Mouse (Mus musculus): Measurements from ENCODE around the gene Fam172a. TPM values are rescaled to one million over a fixed set of nuclear protein-coding genes. Genes with fewer than 3 reads are reported as not detected.

Gene Fam172a
- polyA plus RNA-seq, 1 experiment from 2014 or later = 41.6 TPM

DNA sequence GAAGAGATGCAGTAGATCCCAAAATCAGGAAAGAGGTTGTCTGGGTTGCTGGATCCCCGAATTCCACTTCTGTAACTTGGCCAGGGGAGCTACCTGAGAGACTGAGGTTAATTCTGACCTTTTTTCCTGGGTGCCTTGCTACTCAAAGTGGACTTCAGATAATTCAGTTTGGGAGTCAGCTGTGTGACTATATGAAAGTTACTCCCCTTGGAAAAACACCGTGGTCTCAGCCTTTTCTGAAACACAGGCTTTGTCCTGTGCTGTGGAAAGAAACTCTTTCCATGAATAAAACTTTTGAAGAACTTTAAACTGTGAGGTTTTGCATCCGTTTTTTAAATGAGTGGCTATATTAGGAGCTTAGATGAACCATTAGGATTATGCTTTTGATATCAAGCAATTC is 472.4 kb downstream of the Fam172a start:
- 4% methylated on average over 3 of the region's 3 CpGs for WGBS
- Histone ChIP-seq H3K4me1 (peaks cover 10% of the 10 kb centered on the region; the same call in 1 of the 2 replicates), H3K9me3 (no peaks in the 10 kb centered on the region), H3K36me3 (no peaks in the 10 kb centered on the region), H3K4me3 (peak overlapping the region; percentile 4; the same call in 1 of the 2 replicates), H3K27me3 (peaks cover 48% of the 10 kb centered on the region), H3K9ac (replicated peaks) (0 out of 2 replicates have a peak overlapping the region, but pooled peaks have one; percentile 24), H3K4me2 (replicated peaks) (peak overlapping the region; percentile 47), H3K27ac (replicated peaks) (no peak overlapping the region; the same call in 1 of the 2 replicates)
- ATAC-seq (ENCODE audit: low FRiP score, low read depth) = no peak

DNA sequence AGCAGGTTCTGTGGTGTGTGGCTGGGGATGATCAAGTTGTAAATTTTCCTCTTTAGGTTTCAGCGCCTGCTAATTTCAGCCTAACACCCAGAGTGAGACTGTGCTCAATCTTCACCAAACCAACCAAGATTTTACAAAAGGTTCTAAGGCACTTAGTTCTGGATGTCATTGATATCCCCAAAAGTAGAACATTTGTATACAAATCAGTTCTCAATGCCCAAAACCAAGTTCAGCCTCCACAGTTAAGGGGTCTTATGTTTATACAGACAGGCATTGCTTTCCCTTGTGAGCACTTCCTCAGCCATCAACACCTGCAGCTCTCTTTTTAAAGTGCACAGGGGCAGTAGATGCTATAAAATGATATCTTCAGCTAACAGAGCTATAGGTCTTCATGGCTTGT is 473.1 kb downstream of the Fam172a start:
- ATAC-seq (ENCODE audit: low FRiP score, low read depth) = no peak
- peak overlapping the region; percentile 47 for H3K4me2 ChIP-seq (replicated peaks)
- peak overlapping the region; percentile 23; the same call in 1 of the 2 replicates for H3K4me3 ChIP-seq
- peaks cover 49% of the 10 kb centered on the region for H3K27me3 ChIP-seq
- no peak overlapping the region; the same call in 1 of the 2 replicates for H3K9ac ChIP-seq (replicated peaks)
- peaks cover 15% of the 10 kb centered on the region; the same call in 1 of the 2 replicates for H3K4me1 ChIP-seq
- no peaks in the 10 kb centered on the region for H3K36me3 ChIP-seq
- H3K27ac ChIP-seq (replicated peaks) = no peak overlapping the region; the same call in 1 of the 2 replicates
- no peaks in the 10 kb centered on the region for H3K9me3 ChIP-seq
- 19% methylated on average over 1 of the region's 1 CpGs for WGBS

DNA sequence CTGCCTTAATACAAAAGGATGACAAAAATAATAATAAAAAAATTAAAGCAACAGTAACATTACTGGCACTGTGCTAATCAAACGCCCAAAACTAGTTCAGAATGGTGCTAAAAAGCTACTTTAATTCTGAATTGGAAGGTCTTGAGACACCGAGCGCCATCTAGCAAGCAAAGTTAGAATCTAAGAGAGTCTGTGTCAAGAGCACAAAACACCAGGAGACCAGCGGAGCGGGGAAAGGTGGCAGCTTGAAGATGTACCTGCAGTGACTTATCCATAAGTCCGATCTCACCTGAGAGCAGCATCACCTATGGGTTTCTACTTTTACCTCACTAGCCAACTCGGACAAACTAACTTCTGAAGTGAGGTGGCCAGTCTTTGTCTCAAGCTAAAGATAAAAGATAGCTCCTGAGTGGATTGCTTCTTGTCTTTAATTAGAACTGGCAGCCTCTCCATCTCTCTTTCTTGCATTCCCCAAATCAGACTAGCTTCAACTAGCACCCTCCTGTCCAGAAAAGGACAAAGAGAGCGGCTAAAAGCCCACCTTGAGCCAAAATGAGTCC is 474.1 kb downstream of the Fam172a start:
- peaks cover 44% of the 10 kb centered on the region for H3K27me3 ChIP-seq
- H3K4me1 ChIP-seq = peaks cover 16% of the 10 kb centered on the region; the same call in 1 of the 2 replicates
- under 1% methylated on average over 8 of the region's 8 CpGs for WGBS
- peak overlapping the region; percentile 59 for H3K9ac ChIP-seq (replicated peaks)
- H3K4me2 ChIP-seq (replicated peaks) = peak overlapping the region; percentile 47
- H3K9me3 ChIP-seq = no peaks in the 10 kb centered on the region
- no peak for ATAC-seq (ENCODE audit: low FRiP score, low read depth)
- peak overlapping the region; percentile 80 for H3K27ac ChIP-seq (replicated peaks)
- peak overlapping the region; percentile 39 for H3K4me3 ChIP-seq
- no peaks in the 10 kb centered on the region for H3K36me3 ChIP-seq

DNA sequence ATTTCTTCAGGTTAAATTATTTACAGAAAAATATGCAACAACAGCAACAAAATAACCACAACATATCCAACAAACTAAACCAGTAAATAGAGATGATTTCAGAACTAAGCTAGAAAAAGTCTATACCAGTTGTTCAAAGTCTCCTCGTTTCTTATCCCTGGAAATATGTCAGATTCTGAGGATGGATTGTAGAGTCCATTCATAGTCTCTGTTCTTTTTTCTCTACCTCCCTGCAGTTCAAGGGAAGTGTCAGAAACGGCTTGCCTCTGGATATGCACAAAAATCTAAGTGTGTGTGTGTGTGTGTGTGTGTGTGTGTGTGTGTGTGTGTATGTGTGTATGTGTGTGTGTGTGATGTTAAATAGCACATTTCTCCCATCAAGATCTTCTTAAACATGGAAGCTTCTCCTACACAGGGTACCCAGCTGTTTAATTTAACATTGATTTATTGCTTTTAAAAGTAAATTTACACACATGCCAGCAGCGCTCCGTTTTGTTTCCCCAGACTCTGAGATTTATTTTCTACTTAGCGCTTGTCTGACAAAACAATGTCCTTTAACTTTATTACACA is 475.6 kb downstream of the Fam172a start:
- Histone ChIP-seq H3K36me3 (no peaks in the 10 kb centered on the region), H3K4me3 (peak overlapping the region; percentile 50), H3K9ac (replicated peaks) (peak overlapping the region; percentile 78), H3K27me3 (peaks cover 44% of the 10 kb centered on the region), H3K4me2 (replicated peaks) (peak overlapping the region; percentile 63), H3K9me3 (no peaks in the 10 kb centered on the region), H3K27ac (replicated peaks) (peak overlapping the region; percentile 96), H3K4me1 (peaks cover 17% of the 10 kb centered on the region; the same call in 1 of the 2 replicates)
- WGBS = 16% methylated on average over 5 of the region's 5 CpGs
- ATAC-seq (ENCODE audit: low FRiP score, low read depth) = no peak

DNA sequence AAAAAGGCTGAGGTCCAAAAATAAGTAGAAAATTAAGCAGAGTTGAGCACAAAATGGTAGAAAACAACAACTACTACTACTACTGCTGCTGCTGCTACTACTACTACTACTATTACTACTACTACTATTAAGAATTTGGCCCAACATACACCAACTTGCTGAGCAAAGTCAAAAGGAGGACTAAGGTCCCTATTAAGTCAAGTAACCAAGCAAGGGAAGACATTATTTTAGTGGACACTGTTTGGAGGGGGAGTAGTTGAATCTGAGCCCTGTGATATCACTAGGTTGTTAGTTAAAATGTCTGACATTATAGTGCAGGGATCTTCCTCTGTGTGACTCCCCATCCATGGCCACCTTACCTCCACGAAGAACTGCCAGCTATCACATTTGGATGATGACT is 476.2 kb downstream of the Fam172a start:
- H3K9me3 ChIP-seq = no peaks in the 10 kb centered on the region
- ATAC-seq (ENCODE audit: low FRiP score, low read depth) = no peak
- H3K4me2 ChIP-seq (replicated peaks) = peak overlapping the region; percentile 63
- peak overlapping the region; percentile 78 for H3K9ac ChIP-seq (replicated peaks)
- H3K4me1 ChIP-seq = peaks cover 17% of the 10 kb centered on the region
- H3K27ac ChIP-seq (replicated peaks) = peak overlapping the region; percentile 96
- H3K27me3 ChIP-seq = peaks cover 40% of the 10 kb centered on the region
- 0% methylated on average over 1 of the region's 1 CpGs for WGBS
- H3K4me3 ChIP-seq = peak overlapping the region; percentile 50
- H3K36me3 ChIP-seq = no peaks in the 10 kb centered on the region

DNA sequence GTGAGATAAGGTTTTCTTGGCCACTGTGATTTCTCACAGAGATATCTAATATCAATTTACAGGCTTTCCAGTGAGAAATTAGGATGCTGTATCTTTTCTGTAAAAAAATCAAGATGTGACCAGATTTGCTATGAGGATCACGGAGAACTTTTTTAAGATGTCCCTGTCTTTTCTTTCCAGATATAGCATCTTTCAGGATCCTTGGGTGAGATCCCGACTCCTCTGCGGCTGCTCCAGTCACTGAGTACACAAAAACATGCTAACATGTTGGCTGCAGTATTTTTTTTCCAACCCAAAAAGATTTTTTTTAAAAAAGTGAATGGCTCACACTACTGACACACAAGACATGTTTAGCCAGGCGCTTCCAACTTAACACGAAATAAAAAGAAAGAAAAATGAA is 476.9 kb downstream of the Fam172a start:
- WGBS = 5% methylated on average over 5 of the region's 5 CpGs
- H3K4me3 ChIP-seq = peak overlapping the region; percentile 50
- peak overlapping the region; percentile 63 for H3K4me2 ChIP-seq (replicated peaks)
- peaks cover 22% of the 10 kb centered on the region for H3K4me1 ChIP-seq
- H3K9me3 ChIP-seq = no peaks in the 10 kb centered on the region
- peak overlapping the region; percentile 78 for H3K9ac ChIP-seq (replicated peaks)
- no peak for ATAC-seq (ENCODE audit: low FRiP score, low read depth)
- peaks cover 37% of the 10 kb centered on the region for H3K27me3 ChIP-seq
- no peaks in the 10 kb centered on the region for H3K36me3 ChIP-seq
- peak overlapping the region; percentile 96 for H3K27ac ChIP-seq (replicated peaks)

DNA sequence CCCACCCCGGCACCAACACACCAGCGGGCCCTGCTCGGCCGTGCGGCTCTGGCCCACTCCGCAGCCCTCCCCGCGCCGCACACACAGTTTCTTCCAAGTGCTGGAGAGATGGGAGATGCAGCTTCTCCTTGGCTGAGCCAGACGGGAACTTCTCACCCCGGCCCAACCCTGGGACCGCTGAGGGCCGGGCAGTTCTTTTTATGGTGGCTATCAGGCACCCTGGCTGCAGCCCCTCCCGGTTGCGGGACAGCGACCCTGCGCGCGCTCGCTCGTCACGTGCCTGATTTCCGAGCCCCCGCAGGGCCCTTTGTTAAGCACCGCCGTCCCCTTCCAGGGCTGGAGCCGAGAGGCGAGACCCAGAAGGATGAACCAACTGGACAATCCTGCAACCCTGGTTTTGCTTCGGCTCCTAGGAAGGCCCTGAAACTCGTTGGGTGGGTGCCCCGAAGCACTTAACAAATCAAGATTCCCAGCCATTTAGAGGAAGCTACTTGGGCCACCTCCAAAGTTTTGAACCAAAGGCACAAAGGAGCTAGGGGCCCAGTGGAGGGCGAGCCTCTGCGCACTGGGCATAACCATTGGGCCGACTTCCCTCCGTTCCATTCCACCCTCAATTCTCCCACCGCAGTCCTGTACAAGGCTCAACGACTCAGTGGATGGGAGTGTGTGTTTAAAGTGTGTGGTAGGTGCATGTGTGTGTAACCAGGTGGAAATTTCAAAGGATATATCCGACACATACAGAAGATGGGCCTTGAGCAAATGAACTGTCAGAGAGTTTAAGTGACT is 477.7 kb downstream of the Fam172a start:
- no peaks in the 10 kb centered on the region for H3K9me3 ChIP-seq
- H3K27ac ChIP-seq (replicated peaks) = peak overlapping the region; percentile 96
- no peaks in the 10 kb centered on the region for H3K36me3 ChIP-seq
- peak; percentile 69 for ATAC-seq (ENCODE audit: low FRiP score, low read depth)
- H3K9ac ChIP-seq (replicated peaks) = peak overlapping the region; percentile 78
- H3K4me2 ChIP-seq (replicated peaks) = peak overlapping the region; percentile 63
- H3K4me1 ChIP-seq = peaks cover 29% of the 10 kb centered on the region
- peak overlapping the region; percentile 50 for H3K4me3 ChIP-seq
- peaks cover 35% of the 10 kb centered on the region for H3K27me3 ChIP-seq
- WGBS = 2% methylated on average over 38 of the region's 38 CpGs

DNA sequence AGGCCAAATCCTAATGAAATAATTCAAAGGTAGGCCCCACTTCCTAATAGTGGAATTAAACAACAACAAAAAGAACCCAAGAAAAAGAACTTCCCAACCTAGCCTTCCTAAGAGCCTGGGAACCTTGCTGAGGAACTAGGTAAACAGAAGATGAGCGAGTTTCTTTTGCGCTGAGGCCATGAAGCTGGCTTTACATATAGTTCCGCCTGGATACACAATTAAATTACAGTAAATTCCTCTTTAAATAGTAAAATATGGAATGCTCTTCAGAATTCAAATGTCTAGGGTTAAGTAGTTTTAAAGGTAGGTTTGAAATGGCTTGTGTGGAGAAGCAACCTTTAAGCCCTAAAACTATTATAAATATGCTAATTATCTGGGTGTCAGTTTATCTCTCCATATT is 478.4 kb downstream of the Fam172a start:
- Histone ChIP-seq H3K4me1 (peaks cover 34% of the 10 kb centered on the region), H3K4me2 (replicated peaks) (peak overlapping the region; percentile 63), H3K9ac (replicated peaks) (peak overlapping the region; percentile 78; the same call in 1 of the 2 replicates), H3K36me3 (no peaks in the 10 kb centered on the region), H3K27me3 (peaks cover 38% of the 10 kb centered on the region), H3K27ac (replicated peaks) (peak overlapping the region; percentile 96), H3K9me3 (no peaks in the 10 kb centered on the region), H3K4me3 (peak overlapping the region; percentile 50)
- WGBS = 16% methylated on average over 3 of the region's 3 CpGs
- ATAC-seq (ENCODE audit: low FRiP score, low read depth) = no peak

DNA sequence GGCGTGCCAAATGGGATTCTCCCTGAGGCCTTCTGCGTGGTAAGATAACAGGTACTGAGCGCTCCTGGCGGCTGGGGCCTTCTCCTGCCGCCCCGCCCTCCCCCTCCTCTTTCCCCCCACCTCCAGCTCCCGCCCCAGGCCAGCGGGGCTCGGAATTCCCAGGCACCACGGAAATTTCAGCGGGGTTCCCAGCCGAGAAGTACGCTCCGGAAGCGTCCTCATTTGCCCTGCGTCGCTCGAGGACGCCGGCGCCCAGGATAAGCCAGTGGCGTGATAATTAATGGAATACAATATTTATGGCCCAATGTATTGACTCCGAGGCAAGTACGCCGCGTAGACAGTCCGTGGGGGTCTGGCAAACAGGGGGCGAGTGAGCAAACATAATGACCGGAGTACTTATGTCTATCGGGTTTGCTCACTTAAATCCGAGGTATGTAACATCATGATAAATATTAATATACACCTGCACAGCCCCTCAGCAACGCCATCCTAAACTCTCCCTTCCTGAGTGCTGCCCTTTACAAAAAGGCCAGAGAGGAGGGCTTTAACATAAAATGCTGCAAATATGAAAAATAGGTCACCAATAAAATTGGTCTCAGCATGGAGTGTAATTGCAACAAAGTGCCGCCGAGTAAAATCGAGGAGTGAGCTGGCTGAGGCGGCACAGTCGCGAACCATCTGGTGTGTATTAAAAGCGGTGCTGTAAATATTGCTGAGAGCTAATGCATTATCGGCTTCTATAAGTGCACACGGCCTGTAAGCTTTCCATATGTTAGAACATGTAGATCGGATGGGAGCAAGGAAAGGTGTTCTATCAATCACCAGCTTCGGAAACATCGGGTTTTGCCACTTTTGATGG is 479.5 kb downstream of the Fam172a start:
- H3K4me1 ChIP-seq = peaks cover 39% of the 10 kb centered on the region

DNA sequence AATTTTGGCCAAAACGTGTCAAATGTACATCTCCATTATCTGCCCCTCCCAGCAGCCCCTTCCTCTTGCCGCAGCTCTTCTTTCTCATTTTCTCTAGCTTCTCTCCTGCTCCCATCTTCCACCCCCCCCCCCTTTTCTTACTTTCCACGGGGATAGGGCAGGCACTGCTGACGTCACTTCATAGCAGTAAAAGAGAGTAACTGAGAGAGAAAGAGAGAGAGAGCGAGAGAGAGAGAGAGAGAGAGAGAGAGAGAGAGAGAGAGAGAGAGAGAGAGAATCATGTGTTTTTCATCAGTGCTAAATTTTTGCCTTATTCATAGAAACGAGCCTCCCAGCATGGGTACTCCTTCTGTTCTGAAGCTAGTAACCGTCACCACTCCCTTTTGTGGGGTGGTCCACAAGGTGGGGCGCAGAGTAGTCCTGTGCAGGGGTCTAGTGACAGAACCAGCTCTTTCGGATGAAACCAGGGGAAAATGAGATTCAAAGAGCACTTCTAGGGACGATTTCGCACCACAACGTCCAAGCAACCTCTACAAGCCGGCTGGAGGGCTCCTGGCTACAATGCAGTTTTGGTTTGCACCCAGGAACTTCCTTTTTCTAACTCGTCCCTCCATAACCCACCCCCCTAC is 480.2 kb downstream of the Fam172a start:
- Histone ChIP-seq H3K9ac (replicated peaks) (peak overlapping the region; percentile 68), H3K27me3 (peaks cover 46% of the 10 kb centered on the region), H3K27ac (replicated peaks) (peak overlapping the region; percentile 85), H3K4me3 (peak overlapping the region; percentile 44), H3K4me2 (replicated peaks) (peak overlapping the region; percentile 63), H3K4me1 (peaks cover 39% of the 10 kb centered on the region), H3K9me3 (no peaks in the 10 kb centered on the region), H3K36me3 (no peaks in the 10 kb centered on the region)
- ATAC-seq (ENCODE audit: low FRiP score, low read depth) = peak; percentile 42; the same call in 1 of the 2 replicates
- under 1% methylated on average over 13 of the region's 14 CpGs for WGBS

More for the DNA sequence above, 479.5 kb downstream of the Fam172a start:
- Histone ChIP-seq H3K27me3 (peaks cover 41% of the 10 kb centered on the region), H3K4me3 (peak overlapping the region; percentile 44), H3K9ac (replicated peaks) (peak overlapping the region; percentile 58), H3K36me3 (no peaks in the 10 kb centered on the region), H3K4me2 (replicated peaks) (peak overlapping the region; percentile 63), H3K27ac (replicated peaks) (peak overlapping the region; percentile 85), H3K9me3 (no peaks in the 10 kb centered on the region)
- WGBS = under 1% methylated on average over 44 of the region's 44 CpGs
- ATAC-seq (ENCODE audit: low FRiP score, low read depth) = peak; percentile 16; the same call in 1 of the 2 replicates

DNA sequence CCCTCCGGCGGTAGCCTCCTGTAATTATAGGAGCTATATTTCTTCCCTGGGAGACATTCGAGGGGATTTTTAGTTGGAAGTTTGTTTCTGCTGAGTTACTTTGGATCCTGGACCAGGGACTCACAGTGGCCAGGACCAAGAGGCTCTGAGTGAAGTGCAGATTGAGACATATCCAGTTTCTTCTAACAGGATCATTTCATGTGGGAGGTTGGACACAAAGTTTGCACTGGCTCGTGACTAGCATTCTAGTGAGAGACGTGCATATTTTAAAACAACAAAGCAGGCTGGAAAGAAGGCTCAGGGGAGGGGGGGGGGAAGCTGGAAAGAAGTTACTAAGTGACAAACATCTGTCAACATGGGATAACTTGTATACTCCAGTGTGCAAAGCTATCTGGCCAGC is 481.2 kb downstream of the Fam172a start:
- peak overlapping the region; percentile 44 for H3K4me3 ChIP-seq
- 3% methylated on average over 5 of the region's 5 CpGs for WGBS
- peak overlapping the region; percentile 63 for H3K4me2 ChIP-seq (replicated peaks)
- peak overlapping the region; percentile 85 for H3K27ac ChIP-seq (replicated peaks)
- no peaks in the 10 kb centered on the region for H3K9me3 ChIP-seq
- no peaks in the 10 kb centered on the region for H3K36me3 ChIP-seq
- peaks cover 55% of the 10 kb centered on the region for H3K27me3 ChIP-seq
- peak overlapping the region; percentile 68 for H3K9ac ChIP-seq (replicated peaks)
- peaks cover 44% of the 10 kb centered on the region for H3K4me1 ChIP-seq
- ATAC-seq (ENCODE audit: low FRiP score, low read depth) = no peak
